Mouse (Mus musculus) forebrain, embryonic 11.5 days (tissue): Measurements from ENCODE around the gene Sowahd. TPM values are rescaled to one million over a fixed set of nuclear protein-coding genes. Genes with fewer than 3 reads are reported as not detected.

ENCODE experiments used
- ATAC-seq: fragments of 200-750 bp; cut with Nextera tagmentation; replicated peaks from 2 replicates; pipeline ENCODE4 v1.8.0; 2017; ENCODE audit warnings: moderate TSS enrichment; ENCODE audit not compliant: low FRiP score
- DNase-seq: peaks from one replicate; pipeline ENCODE4 v3.0.0-alpha.2; 2017; ENCODE audit warnings: low spot score
- H3K27ac ChIP-seq: fragments of 300-500 bp; sonication (generic); 2 replicates; pipeline ENCODE4 v1.5.1; 2014; ENCODE audit warnings: low read depth, low read length
- H3K27me3 ChIP-seq: fragments of 300-500 bp; sonication (generic); 2 replicates; pipeline ENCODE4 v1.6.1; 2014; ENCODE audit warnings: mild to moderate bottlenecking, low read length, mixed read lengths; ENCODE audit not compliant: control insufficient read depth, insufficient read depth
- H3K36me3 ChIP-seq: fragments of 300-500 bp; sonication (generic); 2 replicates; pipeline ENCODE4 v1.6.1; 2014; ENCODE audit warnings: mild to moderate bottlenecking, low read length, moderate library complexity, mixed read lengths; ENCODE audit not compliant: control insufficient read depth, insufficient read depth
- H3K4me1 ChIP-seq: fragments of 300-500 bp; sonication (generic); replicated peaks from 2 replicates; pipeline ENCODE4 v1.6.1; 2014; ENCODE audit warnings: low read length, mixed read lengths; ENCODE audit not compliant: control insufficient read depth, insufficient read depth
- H3K4me2 ChIP-seq: fragments of 300-500 bp; sonication (generic); 2 replicates; pipeline ENCODE4 v1.6.1; 2014; ENCODE audit warnings: low read depth, mild to moderate bottlenecking, low read length, moderate library complexity, mixed read lengths; ENCODE audit not compliant: severe bottlenecking
- H3K4me3 ChIP-seq: fragments of 300-500 bp; sonication (generic); 2 replicates; pipeline ENCODE4 v1.5.1; 2014; ENCODE audit warnings: low read depth, low read length
- H3K9ac ChIP-seq: fragments of 300-500 bp; sonication (generic); 2 replicates; pipeline ENCODE4 v1.6.1; 2014; ENCODE audit warnings: low read length
- H3K9me3 ChIP-seq: fragments of 300-500 bp; sonication (generic); 2 replicates; pipeline ENCODE4 v1.6.1; 2016; ENCODE audit warnings: low read length, mixed read lengths; ENCODE audit not compliant: control insufficient read depth
- WGBS: fragments of 180-500 bp; shearing (Covaris S2); extraction: QIAGEN DNeasy Blood & Tissue Kit; methylation state at CpG from one replicate; pipeline ENCODE4 v1.1.7; 2014; 5-methylcytosine and 5-hydroxymethylcytosine counted together
- polyA plus RNA-seq: library from polyadenylated mRNA; unstranded; fragments of >200 nt; fragmentation: Nextera tagmentation; extraction: Ambion mirVana; gene quantifications from 2 replicates; pipeline ENCODE4 v1.2.1, GENCODE M21; 2014

Gene Sowahd
- polyA plus RNA-seq: not detected in 2 replicates

- Histone ChIP-seq H3K4me2 (peak within 1 kb of the TSS; percentile 54), H3K9ac (no peak within 1 kb of the TSS), H3K4me1 (no peaks in the 10 kb centered on the region), H3K36me3 (no peaks in the 10 kb centered on the region), H3K27ac (no peak within 1 kb of the TSS), H3K27me3 (peaks cover 24% of the 10 kb centered on the region), H3K9me3 (no peaks in the 10 kb centered on the region), H3K4me3 (peak within 1 kb of the TSS; percentile 27)
- DNase-seq (peak; percentile 52), ATAC-seq (no peak)
- 15% methylated on average over 38 of the region's 38 CpGs for whole genome bisulfite sequencing
Observed at GRCm38 (mm10) chrX:37048066-37048889, at the start of gene Sowahd. Gene Sowahd (plus strand): TSS chrX:37048845.

GRCm38 (mm10) chrX:37013870-37014269 is 34.8 kb upstream of the Sowahd start:
- Histone ChIP-seq H3K9ac (no peak overlapping the region), H3K27me3 (no peaks in the 10 kb centered on the region), H3K9me3 (no peaks in the 10 kb centered on the region), H3K4me2 (no peak overlapping the region), H3K4me1 (no peaks in the 10 kb centered on the region), H3K27ac (no peak overlapping the region), H3K36me3 (no peaks in the 10 kb centered on the region), H3K4me3 (no peak overlapping the region)
- no peak for DNase-seq
- WGBS: 81% methylated on average over 5 of the region's 5 CpGs
- no peak for ATAC-seq

GRCm38 (mm10) chrX:37018150-37018654 is 30.4 kb upstream of the Sowahd start:
- DNase-seq: no peak
- Histone ChIP-seq H3K4me1 (no peaks in the 10 kb centered on the region), H3K27me3 (no peaks in the 10 kb centered on the region), H3K9ac (no peak overlapping the region), H3K4me2 (no peak overlapping the region), H3K36me3 (no peaks in the 10 kb centered on the region), H3K9me3 (no peaks in the 10 kb centered on the region), H3K27ac (no peak overlapping the region), H3K4me3 (no peak overlapping the region)
- no peak for ATAC-seq
- WGBS: 86% methylated on average over 9 of the region's 9 CpGs

GRCm38 (mm10) chrX:37019045-37019444 is 29.6 kb upstream of the Sowahd start:
- WGBS: 60% methylated on average over 3 of the region's 3 CpGs
- DNase-seq (no peak), ATAC-seq (no peak)
- no peak overlapping the region for H3K27ac ChIP-seq
- H3K4me1 ChIP-seq: no peaks in the 10 kb centered on the region
- H3K36me3 ChIP-seq: no peaks in the 10 kb centered on the region
- H3K9ac ChIP-seq: no peak overlapping the region
- H3K9me3 ChIP-seq: no peaks in the 10 kb centered on the region
- no peak overlapping the region for H3K4me2 ChIP-seq
- no peaks in the 10 kb centered on the region for H3K27me3 ChIP-seq
- no peak overlapping the region for H3K4me3 ChIP-seq

GRCm38 (mm10) chrX:37022690-37023089 is 26.0 kb upstream of the Sowahd start:
- no peak overlapping the region for H3K4me2 ChIP-seq
- no peak overlapping the region for H3K9ac ChIP-seq
- peak; percentile 72 for DNase-seq
- no peaks in the 10 kb centered on the region for H3K9me3 ChIP-seq
- 22% methylated on average over 3 of the region's 3 CpGs for WGBS
- no peak overlapping the region for H3K4me3 ChIP-seq
- no peak overlapping the region for H3K27ac ChIP-seq
- H3K4me1 ChIP-seq: no peaks in the 10 kb centered on the region
- no peaks in the 10 kb centered on the region for H3K27me3 ChIP-seq
- no peaks in the 10 kb centered on the region for H3K36me3 ChIP-seq
- no peak for ATAC-seq

DNA sequence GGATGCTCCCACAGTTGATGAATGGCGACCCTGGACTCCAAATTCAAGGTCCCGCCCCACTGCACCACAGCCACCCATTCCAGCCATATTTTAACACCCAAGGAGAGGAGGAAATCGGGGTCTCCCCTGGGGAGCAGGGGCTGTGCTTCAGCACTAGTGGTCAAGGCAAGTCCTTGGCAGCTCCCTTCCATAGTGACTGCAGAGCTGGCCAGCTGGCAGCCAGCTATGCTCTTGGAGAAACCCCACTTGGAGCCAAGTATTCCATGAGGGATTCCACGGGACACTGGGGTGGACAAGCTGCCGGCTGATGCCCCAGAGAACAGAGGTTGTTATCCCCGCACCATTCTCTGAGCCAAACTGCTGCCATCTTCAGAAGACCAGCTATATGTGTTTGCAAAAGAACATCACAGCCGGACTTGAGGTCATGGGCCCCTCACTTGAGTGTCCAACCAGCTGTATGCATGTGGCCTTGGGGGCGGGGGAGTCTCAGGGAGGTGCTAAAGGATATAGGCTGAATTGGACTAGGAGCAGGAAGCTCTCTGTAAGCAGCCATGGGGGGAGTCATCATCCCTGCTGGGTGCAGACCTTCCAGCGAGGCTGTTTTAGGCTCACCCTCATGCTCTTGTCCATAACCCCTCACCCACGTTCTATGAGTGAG is 24.9 kb upstream of the Sowahd start:
- 76% methylated on average over 10 of the region's 10 CpGs for WGBS

GRCm38 (mm10) chrX:37028378-37028777 is 20.3 kb upstream of the Sowahd start:
- Histone ChIP-seq H3K27me3 (no peaks in the 10 kb centered on the region), H3K4me2 (no peak overlapping the region), H3K4me3 (no peak overlapping the region), H3K9me3 (no peaks in the 10 kb centered on the region), H3K9ac (no peak overlapping the region), H3K27ac (no peak overlapping the region), H3K4me1 (no peaks in the 10 kb centered on the region), H3K36me3 (no peaks in the 10 kb centered on the region)
- 67% methylated on average over 3 of the region's 3 CpGs for WGBS
- DNase-seq: no peak
- ATAC-seq: no peak

More for the DNA sequence above, 24.9 kb upstream of the Sowahd start:
- ATAC-seq: no peak
- H3K4me2 ChIP-seq: no peak overlapping the region
- DNase-seq: no peak
- H3K9ac ChIP-seq: no peak overlapping the region
- no peak overlapping the region for H3K4me3 ChIP-seq
- H3K4me1 ChIP-seq: no peaks in the 10 kb centered on the region
- no peaks in the 10 kb centered on the region for H3K36me3 ChIP-seq
- H3K27me3 ChIP-seq: no peaks in the 10 kb centered on the region
- H3K9me3 ChIP-seq: no peaks in the 10 kb centered on the region
- no peak overlapping the region for H3K27ac ChIP-seq

- no peaks in the 10 kb centered on the region for H3K9me3 ChIP-seq
- no peak for ATAC-seq
- 22% methylated on average over 9 of the region's 9 CpGs for WGBS
Observed at GRCm38 (mm10) chrX:37042726-37043125, 5.9 kb upstream of the Sowahd start.

More at GRCm38 (mm10) chrX:37042726-37043125, 5.9 kb upstream of the Sowahd start:
- no peak overlapping the region for H3K4me3 ChIP-seq
- H3K9ac ChIP-seq: no peak overlapping the region
- H3K36me3 ChIP-seq: no peaks in the 10 kb centered on the region
- no peak overlapping the region for H3K4me2 ChIP-seq
- no peaks in the 10 kb centered on the region for H3K4me1 ChIP-seq
- H3K27me3 ChIP-seq: peaks cover 6% of the 10 kb centered on the region; the same call in 1 of the 2 replicates
- no peak overlapping the region for H3K27ac ChIP-seq
- DNase-seq: peak; percentile 75
